Mouse (Mus musculus) midbrain, postnatal 0 days (tissue): ENCODE results near the gene Kcnc3. TPM values are rescaled to one million over a fixed set of nuclear protein-coding genes. Genes with fewer than 3 reads are reported as not detected.

ENCODE experiments used
- ATAC-seq: fragments of 200-750 bp; cut with Nextera tagmentation; 2 replicates; pipeline ENCODE4 v1.8.0; 2017; ENCODE audit warnings: moderate number of reproducible peaks, mild to moderate bottlenecking, moderate TSS enrichment, moderate library complexity; ENCODE audit not compliant: low FRiP score
- DNase-seq: peaks from one replicate; pipeline ENCODE4 v3.0.0-alpha.2; 2015; ENCODE audit warnings: low spot score
- H3K27ac ChIP-seq: fragments of 300-500 bp; sonication (generic); 2 replicates; pipeline ENCODE4 v1.5.1; 2014; ENCODE audit warnings: low read depth, mild to moderate bottlenecking, low read length, mixed read lengths
- H3K27me3 ChIP-seq: fragments of 300-500 bp; sonication (generic); 2 replicates; pipeline ENCODE4 v1.6.1; 2014; ENCODE audit warnings: low read length, control low read depth, mixed read lengths; ENCODE audit not compliant: insufficient read depth
- H3K36me3 ChIP-seq: fragments of 300-500 bp; sonication (generic); 2 replicates; pipeline ENCODE4 v1.6.1; 2014; ENCODE audit warnings: low read length, control low read depth, mixed read lengths; ENCODE audit not compliant: insufficient read depth
- H3K4me1 ChIP-seq: fragments of 300-500 bp; sonication (generic); 2 replicates; pipeline ENCODE4 v1.6.1; 2014; ENCODE audit warnings: mild to moderate bottlenecking, control low read depth, antibody characterized with exemption, low read length, mixed read lengths; ENCODE audit not compliant: insufficient read depth
- H3K4me2 ChIP-seq: fragments of 300-500 bp; sonication (generic); 2 replicates; pipeline ENCODE4 v1.6.1; 2014; ENCODE audit warnings: low read depth, mild to moderate bottlenecking, low read length, mixed read lengths; ENCODE audit not compliant: poor library complexity, severe bottlenecking
- H3K4me3 ChIP-seq: fragments of 300-500 bp; sonication (generic); 2 replicates; pipeline ENCODE4 v1.5.1; 2014; ENCODE audit warnings: low read depth, mild to moderate bottlenecking, low read length, moderate library complexity
- H3K9ac ChIP-seq: fragments of 300-500 bp; sonication (generic); replicated peaks from 2 replicates; pipeline ENCODE4 v1.6.1; 2014; ENCODE audit warnings: mild to moderate bottlenecking, low read length, moderate library complexity, mixed read lengths; ENCODE audit not compliant: poor library complexity, severe bottlenecking
- H3K9me3 ChIP-seq: fragments of 300-500 bp; sonication (generic); 2 replicates; pipeline ENCODE4 v1.6.1; 2016; ENCODE audit warnings: low read length, control low read depth
- CTCF ChIP-seq: IDR thresholded peaks from 2 replicates; pipeline ENCODE4 v1.5.1; 2016; ENCODE audit warnings: antibody characterized with exemption, mild to moderate bottlenecking
- WGBS: fragments of 180-500 bp; shearing (Covaris S2); extraction: QIAGEN DNeasy Blood & Tissue Kit; methylation state at CpG from one replicate; pipeline ENCODE4 v1.1.7; 2014; 5-methylcytosine and 5-hydroxymethylcytosine counted together
- polyA plus RNA-seq: library from polyadenylated mRNA; unstranded; fragments of >200 nt; fragmentation: Nextera tagmentation; extraction: Ambion mirVana; gene quantifications from 2 replicates; pipeline ENCODE4 v1.2.1, GENCODE M21; 2015
- total RNA-seq: library from RNA; depleted of rRNA; stranded (reverse); fragments of >200 nt; gene quantifications from 2 replicates; pipeline ENCODE4 v1.2.3, GENCODE M21; 2014

Gene Kcnc3
- total and polyA plus RNA-seq, 2 experiments from 2014 or later = 6.6 to 25.4 TPM

- ATAC-seq = no peak
- Histone ChIP-seq H3K36me3 (no peaks in the 10 kb centered on the region), H3K27me3 (no peaks in the 10 kb centered on the region), H3K9me3 (no peaks in the 10 kb centered on the region), H3K4me3 (no peak overlapping the region), H3K9ac (no peak overlapping the region), H3K4me2 (no peak overlapping the region), H3K4me1 (no peaks in the 10 kb centered on the region), H3K27ac (no peak overlapping the region)
- 51% methylated on average over 8 of the region's 8 CpGs for WGBS
- TF ChIP-seq CTCF = no peak
- DNase-seq = no peak
These were observed 27.2 kb upstream of the Kcnc3 start for GRCm38 (mm10) chr7:44563284-44563683.

DNA sequence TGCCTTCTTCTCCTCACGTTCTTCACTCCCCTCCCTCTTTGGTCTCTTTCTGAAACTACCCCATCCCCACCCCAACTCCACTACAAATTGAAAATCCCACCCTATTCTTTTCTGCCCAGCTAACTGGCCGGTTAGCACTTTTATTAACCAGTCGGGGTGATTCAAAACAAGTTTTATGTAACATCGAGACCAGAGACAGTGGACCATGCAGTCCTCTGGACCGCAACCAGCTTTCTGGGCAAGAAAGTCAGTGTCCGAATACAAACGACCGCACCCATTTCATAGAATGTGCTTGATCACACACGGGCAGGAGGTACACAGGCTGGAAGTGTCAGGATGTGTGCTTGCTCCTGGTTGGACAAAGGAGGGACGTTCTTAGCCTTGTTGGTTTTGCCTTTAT lies 26.0 kb upstream of the Kcnc3 start:
- Histone ChIP-seq H3K4me1 (no peaks in the 10 kb centered on the region), H3K27me3 (no peaks in the 10 kb centered on the region), H3K4me3 (no peak overlapping the region), H3K9me3 (no peaks in the 10 kb centered on the region), H3K4me2 (no peak overlapping the region), H3K9ac (no peak overlapping the region), H3K36me3 (no peaks in the 10 kb centered on the region), H3K27ac (no peak overlapping the region)
- TF ChIP-seq CTCF = no peak
- ATAC-seq (no peak), DNase-seq (no peak)
- 78% methylated on average over 10 of the region's 10 CpGs for WGBS

- no peak overlapping the region for H3K9ac ChIP-seq
- H3K27ac ChIP-seq = no peak overlapping the region
- H3K4me3 ChIP-seq = no peak overlapping the region
- H3K9me3 ChIP-seq = no peaks in the 10 kb centered on the region
- 82% methylated on average over 6 of the region's 6 CpGs for WGBS
- ATAC-seq = no peak
- no peaks in the 10 kb centered on the region for H3K36me3 ChIP-seq
- no peak for DNase-seq
- H3K27me3 ChIP-seq = no peaks in the 10 kb centered on the region
- no peak overlapping the region for H3K4me2 ChIP-seq
- no peaks in the 10 kb centered on the region for H3K4me1 ChIP-seq
- no peak for TF ChIP-seq CTCF
These were observed 25.1 kb upstream of the Kcnc3 start for GRCm38 (mm10) chr7:44565414-44565813.

- Histone ChIP-seq H3K9me3 (no peaks in the 10 kb centered on the region), H3K4me1 (no peaks in the 10 kb centered on the region), H3K27ac (no peak overlapping the region), H3K4me2 (no peak overlapping the region), H3K27me3 (no peaks in the 10 kb centered on the region), H3K9ac (no peak overlapping the region), H3K4me3 (no peak overlapping the region), H3K36me3 (no peaks in the 10 kb centered on the region)
- no peak for TF ChIP-seq CTCF
- DNase-seq = no peak
- 74% methylated on average over 9 of the region's 9 CpGs for WGBS
- ATAC-seq = no peak
These were observed 21.7 kb upstream of the Kcnc3 start for GRCm38 (mm10) chr7:44568803-44569202.

DNA sequence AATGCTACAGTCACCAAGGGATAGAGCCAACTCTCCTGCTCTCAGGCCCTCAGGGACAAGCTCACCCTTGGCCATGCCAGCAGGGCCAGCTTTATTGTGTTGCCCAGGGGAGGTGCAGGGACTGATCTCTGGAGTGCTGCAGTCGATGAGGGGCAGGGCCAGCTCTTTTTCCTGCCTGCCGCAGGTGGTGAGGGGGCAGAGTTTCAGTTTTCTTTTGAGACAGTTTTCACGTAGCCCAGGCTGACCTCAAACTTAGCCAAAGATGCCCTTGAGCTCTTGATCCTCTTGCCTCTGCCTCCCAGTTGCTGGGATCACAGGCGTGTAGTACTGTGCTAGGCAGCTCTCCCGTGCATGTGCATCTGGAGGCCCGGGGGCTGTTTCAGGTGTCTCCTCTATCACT lies 19.5 kb upstream of the Kcnc3 start:
- no peak for ATAC-seq
- H3K9me3 ChIP-seq = no peaks in the 10 kb centered on the region
- no peak for TF ChIP-seq CTCF
- H3K27ac ChIP-seq = no peak overlapping the region
- WGBS = 83% methylated on average over 6 of the region's 6 CpGs
- H3K36me3 ChIP-seq = no peaks in the 10 kb centered on the region
- H3K9ac ChIP-seq = no peak overlapping the region
- H3K4me3 ChIP-seq = no peak overlapping the region
- H3K4me1 ChIP-seq = no peaks in the 10 kb centered on the region
- H3K27me3 ChIP-seq = no peaks in the 10 kb centered on the region
- no peak overlapping the region for H3K4me2 ChIP-seq
- no peak for DNase-seq

DNA sequence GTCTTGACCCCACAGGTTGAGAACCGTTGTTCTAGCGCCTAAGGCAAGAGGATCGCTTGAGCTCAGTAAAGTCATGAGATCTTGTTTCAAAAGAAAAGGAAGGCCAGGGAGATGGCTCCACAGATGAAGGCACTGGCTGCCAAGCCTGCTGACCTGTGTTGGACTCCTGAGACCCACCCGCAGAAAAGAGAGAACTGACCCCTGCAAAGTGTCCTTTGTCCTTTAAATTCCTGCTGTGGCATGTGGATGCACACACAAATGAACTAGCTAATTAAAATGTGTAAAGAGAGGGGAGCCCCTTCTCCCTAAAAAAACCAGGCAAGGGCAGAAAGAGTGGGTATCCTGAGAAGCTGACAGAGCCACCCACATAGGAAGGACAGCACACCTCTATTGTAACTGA lies 18.7 kb upstream of the Kcnc3 start:
- H3K4me3 ChIP-seq = no peak overlapping the region
- TF ChIP-seq CTCF = no peak
- WGBS = 39% methylated on average over 4 of the region's 4 CpGs
- H3K9ac ChIP-seq = no peak overlapping the region
- H3K9me3 ChIP-seq = no peaks in the 10 kb centered on the region
- ATAC-seq (no peak), DNase-seq (no peak)
- no peaks in the 10 kb centered on the region for H3K36me3 ChIP-seq
- no peaks in the 10 kb centered on the region for H3K4me1 ChIP-seq
- no peaks in the 10 kb centered on the region for H3K27me3 ChIP-seq
- H3K4me2 ChIP-seq = no peak overlapping the region
- no peak overlapping the region for H3K27ac ChIP-seq
